Mouse (Mus musculus): ENCODE data around the gene Gm29049.
"Not testable (repeated sequence)": the region's sequence is repeated elsewhere in the genome, so short reads cannot be mapped to it uniquely, and the experiment has no call there.

Gene Gm29049

DNA sequence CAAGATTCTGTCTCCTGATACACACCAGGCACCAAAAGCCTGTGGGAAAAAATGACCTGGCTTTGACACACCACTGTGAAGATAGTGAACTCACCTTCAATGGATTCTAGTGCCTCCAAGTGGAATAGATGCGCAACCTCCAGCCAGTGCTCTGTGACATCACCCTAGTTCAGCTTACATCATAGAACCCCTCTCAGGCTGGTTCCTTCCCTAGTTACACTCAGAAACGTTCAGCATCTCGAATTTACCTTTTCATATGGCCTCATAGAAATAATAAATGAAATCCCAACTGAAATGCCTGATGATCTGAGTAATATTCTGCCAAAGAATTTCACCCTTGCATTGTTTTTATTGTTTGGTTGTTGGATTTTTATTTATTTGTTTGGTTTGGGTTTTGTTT, at the start of gene Gm29049:
TSS of gene Gm29049 (minus strand) at position 101 of the 400 bp plus-strand sequence.
- not testable (repeated sequence) for DNase-seq (ENCODE audit: extremely low read depth, insufficient read length, low spot score)

Data from 3134 (cell line).